Mouse (Mus musculus): ENCODE measurements around the gene Zdhhc24.
"Not testable (repeated sequence)": the region's sequence is repeated elsewhere in the genome, so short reads cannot be mapped to it uniquely, and the experiment has no call there.

Gene Zdhhc24

DNA sequence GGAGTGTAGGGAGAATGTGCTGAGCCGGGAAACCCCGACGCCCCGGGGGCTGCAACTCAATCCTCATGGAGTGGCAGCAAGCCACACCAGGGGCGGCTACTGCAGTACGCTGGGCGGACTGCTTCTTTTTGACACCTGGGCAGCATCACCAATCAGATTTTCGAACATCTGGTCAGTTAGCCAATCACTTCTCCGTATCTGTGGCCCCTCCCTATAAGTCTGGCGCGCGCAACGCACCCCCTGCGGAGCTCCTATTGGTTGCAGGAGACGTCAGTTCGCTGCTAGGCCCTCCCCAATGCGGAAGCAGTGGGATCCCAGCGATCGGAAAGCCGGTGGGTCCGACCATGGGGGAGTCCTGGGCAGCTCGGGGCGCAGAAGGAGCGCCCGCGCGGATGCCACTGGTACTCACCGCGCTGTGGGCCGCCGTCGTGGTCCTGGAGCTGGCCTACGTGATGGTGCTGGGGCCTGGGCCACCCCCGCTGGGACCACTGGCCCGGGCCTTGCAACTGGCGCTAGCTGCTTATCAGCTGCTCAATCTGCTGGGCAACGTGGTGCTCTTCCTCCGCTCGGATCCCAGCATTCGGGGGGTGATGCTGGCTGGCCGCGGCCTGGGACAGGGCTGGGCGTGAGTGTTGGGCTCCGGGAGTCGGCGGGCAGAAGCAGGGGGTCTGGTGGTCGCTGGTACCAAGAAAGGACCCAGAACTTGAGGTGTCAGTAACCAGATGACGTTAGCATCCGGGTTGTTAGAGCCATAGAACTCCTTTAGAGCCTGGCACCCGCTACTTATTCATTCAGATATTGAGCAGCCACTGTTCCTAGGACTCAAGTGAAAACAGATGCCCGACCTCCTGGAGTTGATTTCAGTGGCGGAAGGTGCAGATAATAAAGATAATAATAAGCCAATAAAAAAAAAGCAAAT lies at the start of gene Zdhhc24:
Gene Zdhhc24, plus strand, starts transcription at position 264 of the 919 bp plus-strand sequence.
- peak; percentile 92 to 95 for DNase-seq (ENCODE audit: low spot score in 2 of 2)

- DNase-seq (ENCODE audit: low spot score in 2 of 2), result no peak
Observed at GRCm38 (mm10) chr19:4829156-4829555, 49.3 kb upstream of the Zdhhc24 start.

- no peak for DNase-seq (ENCODE audit: low spot score in 2 of 2)
Observed at GRCm38 (mm10) chr19:4833977-4834376, 44.5 kb upstream of the Zdhhc24 start.

DNA sequence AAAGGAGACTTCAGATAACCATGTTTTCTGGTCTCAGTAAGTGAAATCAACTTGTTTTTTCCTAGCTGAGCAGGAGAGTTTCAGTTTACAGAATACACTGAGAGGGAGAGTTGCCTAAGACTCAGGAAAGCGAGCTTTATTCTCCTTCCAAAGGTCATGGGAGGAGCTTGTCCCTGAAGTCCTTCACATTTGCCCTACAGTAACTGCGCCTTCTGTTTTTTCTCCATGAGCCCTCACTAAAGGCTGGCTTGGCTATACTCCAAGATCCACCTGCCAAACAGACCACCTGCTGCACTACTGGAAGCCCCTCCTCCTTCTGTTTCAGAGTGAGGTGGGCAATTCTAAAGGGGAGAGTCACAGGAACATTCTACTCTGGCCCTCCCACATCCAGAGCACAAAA lies 42.4 kb upstream of the Zdhhc24 start:
- no peak for DNase-seq (ENCODE audit: low spot score in 2 of 2)

- DNase-seq (ENCODE audit: low spot score in 2 of 2), result no peak
Observed at GRCm38 (mm10) chr19:4837049-4837448, 41.4 kb upstream of the Zdhhc24 start.

GRCm38 (mm10) chr19:4838526-4839140 lies 39.8 kb upstream of the Zdhhc24 start:
- DNase-seq (ENCODE audit: low spot score in 2 of 2), result no peak

GRCm38 (mm10) chr19:4839149-4839548 lies 39.3 kb upstream of the Zdhhc24 start, which contains the start of the genes Ccs and Ccdc87:
Ccs (minus strand) TSS chr19:4839332.
Ccdc87 (plus strand) TSS chr19:4839366.
- DNase-seq (ENCODE audit: low spot score in 2 of 2), result peak; percentile 93 to 95

DNA sequence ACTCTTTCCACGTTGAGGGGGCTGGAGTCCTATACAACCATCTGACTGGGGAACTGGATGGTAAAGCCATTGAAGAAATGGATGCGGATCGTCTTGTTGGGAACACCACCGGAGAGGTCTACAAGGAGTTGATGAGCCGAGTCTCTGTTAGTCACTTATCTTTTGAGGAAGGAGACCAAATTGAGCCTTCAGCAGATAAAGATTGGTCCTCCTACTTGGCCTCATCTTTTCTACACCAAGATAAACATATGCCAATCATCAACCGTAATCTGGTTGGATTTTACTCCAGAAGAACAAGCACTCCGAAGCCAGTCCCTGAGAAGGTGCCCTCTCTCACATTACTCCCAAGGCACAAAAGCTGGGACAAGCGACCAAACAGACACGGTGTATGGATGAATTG lies 37.6 kb upstream of the Zdhhc24 start:
- no peak for DNase-seq (ENCODE audit: low spot score in 2 of 2)

- no peak for DNase-seq (ENCODE audit: low spot score in 2 of 2)
Observed at GRCm38 (mm10) chr19:4842611-4843010, 35.9 kb upstream of the Zdhhc24 start.

GRCm38 (mm10) chr19:4845846-4846245 lies 32.6 kb upstream of the Zdhhc24 start:
- no peak for DNase-seq (ENCODE audit: low spot score in 2 of 2)

DNA sequence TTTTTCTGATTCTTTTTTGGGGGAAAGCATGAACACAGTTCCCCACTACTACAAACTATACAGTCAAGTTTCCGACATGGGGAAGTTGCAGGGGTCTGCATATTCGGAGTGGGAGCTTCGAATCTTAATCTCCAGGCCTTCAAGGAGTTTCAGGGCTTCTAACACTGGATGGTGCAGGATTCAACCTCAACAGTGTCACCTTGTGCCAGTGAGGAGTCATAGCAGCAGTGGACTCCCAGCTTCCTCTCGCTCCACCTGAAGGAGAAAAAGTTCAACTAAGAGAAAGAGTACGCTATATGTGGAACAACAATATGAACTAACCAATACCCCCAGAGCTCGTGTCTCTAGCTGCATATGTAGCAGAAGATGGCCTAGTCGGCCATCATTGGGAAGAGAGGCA lies 31.0 kb upstream of the Zdhhc24 start:
- no peak for DNase-seq (ENCODE audit: low spot score in 2 of 2)

- DNase-seq (ENCODE audit: low spot score in 2 of 2), result no peak
Observed at GRCm38 (mm10) chr19:4849800-4850199, 28.7 kb upstream of the Zdhhc24 start.

DNA sequence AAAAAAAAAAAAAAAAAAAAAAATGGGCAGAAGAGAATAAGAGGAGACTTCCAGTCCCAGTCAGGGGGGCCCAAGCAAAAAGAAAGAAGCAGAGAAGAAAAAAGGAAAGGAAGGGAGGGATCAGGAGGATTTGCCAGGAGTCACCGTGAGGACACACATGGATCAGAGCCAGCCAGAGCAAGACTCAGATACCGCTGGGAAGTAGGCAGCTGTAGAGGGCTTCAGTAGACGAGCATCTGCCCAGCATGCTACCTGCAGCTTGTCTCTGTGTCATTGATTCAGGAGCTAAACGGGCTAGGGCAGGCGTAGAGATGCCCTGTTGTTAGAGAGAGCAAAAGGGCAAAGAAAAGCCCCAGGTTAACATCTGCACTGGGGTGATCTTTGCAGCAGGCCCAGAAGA lies 28.2 kb upstream of the Zdhhc24 start:
- DNase-seq (ENCODE audit: low spot score in 2 of 2), result no peak

- peak; percentile 81 to 87 for DNase-seq (ENCODE audit: low spot score in 2 of 2)
Observed at GRCm38 (mm10) chr19:4854552-4855469, 23.7 kb upstream of the Zdhhc24 start, which contains the start of gene Ctsf. Ctsf (plus strand) TSS chr19:4855130.

GRCm38 (mm10) chr19:4855470-4855820 lies 23.0 kb upstream of the Zdhhc24 start:
- DNase-seq (ENCODE audit: low spot score in 2 of 2), result no peak

DNA sequence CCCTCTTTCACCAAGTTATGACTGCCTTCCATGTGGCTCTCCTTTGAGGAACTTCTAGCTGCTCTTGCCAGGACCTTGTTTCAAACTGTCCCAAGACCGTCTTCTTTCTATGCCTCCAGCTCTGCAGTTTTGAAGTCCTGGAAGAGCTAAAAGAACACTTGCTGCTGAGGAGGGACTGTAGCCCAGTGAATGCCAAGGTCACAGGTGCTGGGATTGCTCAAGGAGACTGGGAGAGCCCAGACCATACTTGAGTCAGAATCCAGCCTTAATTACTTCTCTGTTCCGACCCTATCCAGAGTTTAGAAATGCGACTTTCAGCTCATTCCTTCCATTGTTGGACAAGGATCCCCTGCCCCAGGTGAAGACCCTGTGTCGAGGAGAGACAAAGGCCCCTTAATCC lies 22.5 kb upstream of the Zdhhc24 start:
- no peak for DNase-seq (ENCODE audit: low spot score in 2 of 2)

DNA sequence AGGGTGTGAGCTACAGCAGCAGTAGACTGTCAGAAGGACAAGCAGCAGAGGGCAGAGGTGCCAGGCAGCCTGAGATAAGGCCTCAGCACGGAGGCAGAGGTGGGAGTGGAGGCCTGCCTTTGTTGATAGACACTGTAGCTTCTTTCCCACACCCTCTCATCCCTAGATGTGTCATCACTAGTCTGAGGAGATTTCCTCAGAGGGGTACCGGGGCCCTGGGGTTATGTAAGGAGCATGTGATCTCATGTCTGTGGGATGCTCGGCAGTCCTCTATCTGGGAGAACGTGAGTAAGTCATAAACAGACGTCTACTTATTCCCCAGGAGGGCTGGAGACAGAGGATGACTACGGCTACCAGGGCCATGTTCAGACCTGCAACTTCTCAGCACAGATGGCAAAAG lies 19.4 kb upstream of the Zdhhc24 start:
- DNase-seq (ENCODE audit: low spot score in 2 of 2), result no peak

- no peak for DNase-seq (ENCODE audit: low spot score in 2 of 2)
Observed at GRCm38 (mm10) chr19:4863048-4863447, 15.4 kb upstream of the Zdhhc24 start.

GRCm38 (mm10) chr19:4865147-4865546 lies 13.3 kb upstream of the Zdhhc24 start:
- DNase-seq (ENCODE audit: low spot score in 2 of 2), result no peak

DNA sequence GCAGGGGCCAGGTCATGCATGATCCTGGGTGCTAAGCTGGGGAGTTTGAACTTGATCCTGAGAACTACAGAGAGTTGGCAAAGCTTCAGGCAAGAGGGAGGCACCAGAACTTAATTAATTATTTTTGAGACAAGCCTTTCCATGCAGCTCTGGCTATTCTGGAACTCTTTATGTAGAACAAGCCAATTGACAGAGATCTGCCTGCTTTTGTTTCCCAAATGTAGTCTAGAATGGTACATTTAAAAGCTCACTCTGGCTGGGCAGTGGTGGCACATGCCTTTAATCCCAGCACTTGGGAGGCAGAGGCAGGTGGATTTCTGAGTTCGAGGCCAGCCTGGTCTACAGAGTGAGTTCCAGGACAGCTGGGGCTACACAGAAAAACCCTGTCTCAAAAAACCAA lies 3.9 kb upstream of the Zdhhc24 start:
- not testable (repeated sequence) for DNase-seq (ENCODE audit: low spot score in 2 of 2)

DNA sequence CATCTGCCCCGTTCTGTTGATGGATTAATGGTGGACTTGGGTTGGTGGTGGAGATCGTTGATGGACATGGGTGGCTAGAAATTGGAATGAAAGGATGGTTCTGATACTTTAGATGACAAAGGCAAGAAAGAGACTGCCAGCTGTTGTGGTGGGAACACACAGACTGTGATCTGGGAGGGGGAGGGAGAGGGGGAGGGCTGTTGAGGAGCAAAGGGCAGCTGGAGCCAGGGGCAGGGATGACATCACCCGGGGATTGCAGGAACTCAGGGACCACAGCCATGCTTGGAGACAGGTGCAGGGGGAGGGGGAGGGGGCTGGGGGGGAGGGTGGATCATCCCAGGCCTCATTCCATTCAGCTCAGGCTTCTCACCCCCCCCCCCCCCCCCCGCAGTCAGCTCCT lies 2.2 kb upstream of the Zdhhc24 start:
- DNase-seq (ENCODE audit: low spot score in 2 of 2), result no peak

- DNase-seq (ENCODE audit: low spot score in 2 of 2), result no peak
Observed at GRCm38 (mm10) chr19:4876755-4877154, 1.7 kb upstream of the Zdhhc24 start.

Measured in urinary bladder, postnatal 4 days (tissue).